Mouse (Mus musculus) limb, embryonic 10.5 days (tissue): ENCODE data around the gene Amn. TPM values are rescaled to one million over a fixed set of nuclear protein-coding genes. Genes with fewer than 3 reads are reported as not detected.
A peak's percentile ranks its signal among the peaks of the same experiment; 100 is the strongest.

Experiments used
- DNase-seq: peaks from one replicate; pipeline ENCODE4 v3.0.0-alpha.2; 2017; ENCODE audit warnings: low spot score
- H3K27ac ChIP-seq: fragments of 300-500 bp; sonication (generic); 2 replicates; pipeline ENCODE4 v1.5.1; 2016; ENCODE audit warnings: mild to moderate bottlenecking
- H3K27me3 ChIP-seq: fragments of 300-500 bp; sonication (generic); 2 replicates; pipeline ENCODE4 v1.6.1; 2016; ENCODE audit warnings: low read depth, mild to moderate bottlenecking; ENCODE audit not compliant: poor library complexity, severe bottlenecking
- H3K36me3 ChIP-seq: fragments of 300-500 bp; sonication (generic); 2 replicates; pipeline ENCODE4 v1.6.1; 2016; ENCODE audit warnings: mild to moderate bottlenecking, moderate library complexity
- H3K4me1 ChIP-seq: fragments of 300-500 bp; sonication (generic); 2 replicates; pipeline ENCODE4 v1.6.1; 2016
- H3K4me3 ChIP-seq: fragments of 300-500 bp; sonication (generic); 2 replicates; pipeline ENCODE4 v1.5.1; 2016; ENCODE audit warnings: mild to moderate bottlenecking, moderate library complexity
- H3K9me3 ChIP-seq: fragments of 300-500 bp; sonication (generic); replicated peaks from 2 replicates; pipeline ENCODE4 v1.6.1; 2016; ENCODE audit warnings: mild to moderate bottlenecking
- WGBS: fragments of 180-500 bp; shearing (Covaris S2); methylation state at CpG from one replicate; pipeline ENCODE4 v1.1.7; 2016; 5-methylcytosine and 5-hydroxymethylcytosine counted together
- polyA plus RNA-seq: library from polyadenylated mRNA; unstranded; fragments of >200 nt; fragmentation: Nextera tagmentation; extraction: Ambion mirVana; gene quantifications from 2 replicates; pipeline ENCODE4 v1.2.1, GENCODE M21; 2016

The Amn gene
- polyA plus RNA-seq, 1 experiment from 2014 or later: 0.33 TPM

DNA sequence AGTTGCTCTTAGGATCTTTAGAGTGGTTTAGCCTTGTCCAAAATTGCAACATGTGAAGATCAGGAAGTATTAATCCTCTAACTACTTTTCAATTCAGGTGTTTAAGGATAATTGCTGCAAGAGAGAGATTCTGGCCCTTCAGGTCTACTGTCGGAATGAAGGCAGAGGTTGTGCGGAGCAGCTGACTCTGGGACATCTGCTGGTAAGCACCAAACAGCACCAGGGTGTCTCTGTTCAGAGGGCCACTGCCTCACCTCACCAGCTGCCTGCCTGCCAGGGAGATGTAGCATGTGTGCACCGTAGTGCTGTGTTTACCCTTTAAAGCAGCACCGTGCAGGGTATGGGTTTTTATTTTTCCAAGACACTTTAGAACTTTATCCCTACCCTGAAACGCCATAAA, 28.5 kb upstream of the Amn start:
- Histone ChIP-seq H3K36me3 (peaks cover 89% of the 10 kb centered on the region), H3K4me3 (no peak overlapping the region), H3K27ac (no peak overlapping the region), H3K9me3 (no peaks in the 10 kb centered on the region), H3K4me1 (no peaks in the 10 kb centered on the region), H3K27me3 (no peaks in the 10 kb centered on the region)
- no peak for DNase-seq
- 95% methylated on average over 5 of the region's 5 CpGs for WGBS

- Histone ChIP-seq H3K4me1 (no peaks in the 10 kb centered on the region), H3K27me3 (no peaks in the 10 kb centered on the region), H3K36me3 (peaks cover 88% of the 10 kb centered on the region), H3K4me3 (no peak overlapping the region), H3K27ac (no peak overlapping the region), H3K9me3 (no peaks in the 10 kb centered on the region)
- no peak for DNase-seq
- 95% methylated on average over 12 of the region's 12 CpGs for WGBS
Measured at GRCm38 (mm10) chr12:111243733-111244132, 27.2 kb upstream of the Amn start.

GRCm38 (mm10) chr12:111245070-111245469, 25.8 kb upstream of the Amn start:
- DNase-seq: no peak
- Histone ChIP-seq H3K4me3 (no peak overlapping the region), H3K27me3 (no peaks in the 10 kb centered on the region), H3K9me3 (no peaks in the 10 kb centered on the region), H3K36me3 (peaks cover 79% of the 10 kb centered on the region), H3K27ac (no peak overlapping the region), H3K4me1 (no peaks in the 10 kb centered on the region)
- WGBS: 91% methylated on average over 6 of the region's 6 CpGs

DNA sequence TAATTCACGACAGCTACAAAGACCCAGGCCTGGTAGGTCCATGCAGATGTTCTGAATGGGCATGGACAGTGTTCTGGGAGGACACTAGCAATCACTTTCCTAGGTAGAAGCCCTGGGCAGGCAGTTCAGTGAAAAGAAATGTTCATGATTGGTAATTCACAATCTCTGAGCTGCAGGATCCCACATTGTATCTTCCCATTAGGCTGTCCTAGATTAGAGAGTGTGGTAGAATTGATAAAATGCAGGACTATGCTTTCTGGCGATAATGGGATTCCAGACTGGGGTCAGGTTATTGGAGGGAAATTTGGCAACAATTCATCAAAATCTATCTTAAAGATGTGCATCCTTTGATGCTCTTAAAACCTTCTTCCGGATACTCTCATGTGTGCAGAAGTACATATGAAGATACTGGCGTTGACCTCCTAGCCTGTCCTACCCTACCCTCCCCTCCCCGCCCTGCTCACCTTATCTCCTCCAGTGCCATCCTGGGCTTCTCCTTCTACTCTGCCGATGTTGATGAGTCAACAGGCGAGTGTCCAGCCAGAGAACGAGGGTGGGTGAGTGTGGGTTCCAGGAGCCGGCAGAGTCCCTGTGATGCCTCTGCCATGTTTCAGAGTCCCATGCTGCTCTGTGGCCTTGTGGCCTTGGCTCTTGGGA, 24.0 kb upstream of the Amn start:
- 91% methylated on average over 9 of the region's 9 CpGs for WGBS
- H3K36me3 ChIP-seq: peaks cover 76% of the 10 kb centered on the region
- H3K9me3 ChIP-seq: no peaks in the 10 kb centered on the region
- DNase-seq: no peak
- no peaks in the 10 kb centered on the region for H3K27me3 ChIP-seq
- H3K27ac ChIP-seq: no peak overlapping the region
- no peaks in the 10 kb centered on the region for H3K4me1 ChIP-seq
- no peak overlapping the region for H3K4me3 ChIP-seq

- no peaks in the 10 kb centered on the region for H3K4me1 ChIP-seq
- WGBS: 61% methylated on average over 3 of the region's 3 CpGs
- DNase-seq: no peak
- H3K9me3 ChIP-seq: no peaks in the 10 kb centered on the region
- H3K4me3 ChIP-seq: no peak overlapping the region
- peaks cover 67% of the 10 kb centered on the region for H3K36me3 ChIP-seq
- H3K27ac ChIP-seq: no peak overlapping the region
- no peaks in the 10 kb centered on the region for H3K27me3 ChIP-seq
Measured at GRCm38 (mm10) chr12:111249095-111249494, 21.8 kb upstream of the Amn start.

GRCm38 (mm10) chr12:111250116-111250515, 20.8 kb upstream of the Amn start:
- Histone ChIP-seq H3K27ac (no peak overlapping the region), H3K27me3 (no peaks in the 10 kb centered on the region), H3K36me3 (peaks cover 61% of the 10 kb centered on the region), H3K4me3 (no peak overlapping the region), H3K4me1 (no peaks in the 10 kb centered on the region), H3K9me3 (no peaks in the 10 kb centered on the region)
- no peak for DNase-seq
- WGBS: 87% methylated on average over 8 of the region's 8 CpGs

DNA sequence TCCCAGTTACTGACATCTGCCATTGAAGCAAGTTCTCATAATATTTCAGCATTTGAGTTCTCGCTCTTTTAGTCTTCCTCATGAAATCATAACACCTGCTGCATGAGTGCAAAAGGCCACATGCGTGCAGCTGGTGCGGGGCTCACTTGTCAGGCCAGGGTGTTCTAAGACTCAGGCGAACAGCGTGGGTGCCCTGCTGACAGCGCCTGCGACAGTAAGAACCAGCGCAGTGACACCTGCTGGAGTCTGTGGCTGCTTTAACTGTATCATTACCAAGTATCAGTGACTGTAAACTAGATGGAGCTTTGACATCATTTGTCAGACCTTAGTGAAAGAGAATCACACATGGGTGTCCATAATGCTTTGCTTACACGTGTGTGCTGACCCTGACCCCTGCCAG, 19.7 kb upstream of the Amn start:
- peaks cover 63% of the 10 kb centered on the region for H3K36me3 ChIP-seq

DNA sequence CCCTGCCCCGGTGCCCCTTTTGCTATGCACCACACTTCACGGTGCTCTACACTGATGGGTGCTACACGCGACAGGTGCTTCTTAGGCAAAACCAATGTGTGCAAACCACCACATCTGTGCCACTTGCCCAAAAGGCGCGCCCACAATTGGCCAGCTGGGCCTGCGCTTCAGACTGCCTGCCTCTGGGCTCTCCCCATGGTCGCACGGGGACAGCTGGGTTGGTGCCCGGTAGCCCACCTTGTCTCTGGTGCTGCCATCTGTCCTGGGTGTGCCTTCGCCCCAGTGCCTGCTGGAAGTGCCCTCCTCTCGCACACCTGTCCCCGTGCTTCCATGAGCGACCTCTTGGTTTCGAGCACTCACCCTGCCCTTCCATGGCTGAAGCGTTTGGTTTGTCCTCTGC, 7.2 kb upstream of the Amn start:
- H3K4me1 ChIP-seq: peaks cover 11% of the 10 kb centered on the region
- H3K27me3 ChIP-seq: peaks cover under 1% of the 10 kb centered on the region; the same call in 1 of the 2 replicates
- H3K9me3 ChIP-seq: no peaks in the 10 kb centered on the region
- WGBS: 95% methylated on average over 16 of the region's 16 CpGs
- peaks cover 59% of the 10 kb centered on the region for H3K36me3 ChIP-seq
- no peak for DNase-seq
- H3K27ac ChIP-seq: no peak overlapping the region
- no peak overlapping the region for H3K4me3 ChIP-seq

More for the DNA sequence above, 19.7 kb upstream of the Amn start:
- H3K27me3 ChIP-seq: no peaks in the 10 kb centered on the region
- no peaks in the 10 kb centered on the region for H3K9me3 ChIP-seq
- no peak for DNase-seq
- no peaks in the 10 kb centered on the region for H3K4me1 ChIP-seq
- no peak overlapping the region for H3K4me3 ChIP-seq
- H3K27ac ChIP-seq: no peak overlapping the region
- WGBS: 73% methylated on average over 9 of the region's 9 CpGs

- Histone ChIP-seq H3K9me3 (no peaks in the 10 kb centered on the region), H3K4me3 (no peak overlapping the region), H3K4me1 (peaks cover 11% of the 10 kb centered on the region), H3K27me3 (peaks cover 16% of the 10 kb centered on the region), H3K36me3 (peaks cover 46% of the 10 kb centered on the region), H3K27ac (no peak overlapping the region)
- no peak for DNase-seq
- WGBS: 79% methylated on average over 5 of the region's 5 CpGs
Measured at GRCm38 (mm10) chr12:111265212-111265611, 5.7 kb upstream of the Amn start.

GRCm38 (mm10) chr12:111266592-111266991, 4.3 kb upstream of the Amn start:
- H3K9me3 ChIP-seq: no peaks in the 10 kb centered on the region
- peaks cover 22% of the 10 kb centered on the region for H3K4me1 ChIP-seq
- no peak overlapping the region for H3K27ac ChIP-seq
- H3K36me3 ChIP-seq: peaks cover 32% of the 10 kb centered on the region
- WGBS: 87% methylated on average over 12 of the region's 12 CpGs
- H3K27me3 ChIP-seq: peaks cover 30% of the 10 kb centered on the region
- DNase-seq: no peak
- no peak overlapping the region for H3K4me3 ChIP-seq

DNA sequence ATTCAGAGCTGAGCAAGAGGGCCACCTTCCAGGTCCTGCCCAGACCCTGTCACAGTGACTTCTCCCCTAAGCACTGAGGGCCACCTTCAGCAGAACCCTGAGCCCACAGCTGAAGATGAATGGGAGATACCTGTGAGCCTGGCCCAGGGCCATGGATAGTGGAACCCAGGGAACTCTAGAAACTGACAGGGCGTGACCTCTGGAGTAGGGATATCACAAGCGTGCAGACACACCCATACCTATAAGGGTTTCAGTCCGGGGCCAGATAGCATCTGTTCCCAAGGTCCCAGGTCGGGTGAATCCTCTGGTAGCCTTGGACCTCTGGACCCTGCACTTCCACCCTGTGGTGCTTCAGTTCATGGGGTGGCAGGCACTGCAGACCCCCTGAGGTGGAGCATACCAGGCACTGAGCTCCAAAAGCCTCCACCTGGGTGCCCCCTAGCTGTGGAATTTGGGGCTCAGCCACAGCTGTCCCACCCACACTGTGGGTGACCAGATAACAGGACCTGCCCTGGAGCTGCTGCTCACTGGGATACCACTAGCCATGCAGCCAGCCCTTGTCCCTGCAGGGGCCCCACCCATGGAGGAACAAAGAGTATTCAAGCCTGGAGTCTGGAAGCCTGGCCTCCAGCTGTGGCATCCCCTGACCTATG, 3.1 kb upstream of the Amn start:
- H3K27ac ChIP-seq: no peak overlapping the region
- no peak for DNase-seq
- peaks cover 24% of the 10 kb centered on the region for H3K36me3 ChIP-seq
- 71% methylated on average over 4 of the region's 4 CpGs for WGBS
- no peak overlapping the region for H3K4me3 ChIP-seq
- no peaks in the 10 kb centered on the region for H3K9me3 ChIP-seq
- H3K4me1 ChIP-seq: peaks cover 28% of the 10 kb centered on the region
- peaks cover 42% of the 10 kb centered on the region for H3K27me3 ChIP-seq

- peaks cover 78% of the 10 kb centered on the region for H3K27me3 ChIP-seq
- H3K36me3 ChIP-seq: no peaks in the 10 kb centered on the region; the same call in 1 of the 2 replicates
- 5% methylated on average over 28 of the region's 28 CpGs for WGBS
- peak; percentile 50 for DNase-seq
- peaks cover 50% of the 10 kb centered on the region for H3K4me1 ChIP-seq
- no peak overlapping the region for H3K27ac ChIP-seq
- peak overlapping the region; percentile 35 for H3K4me3 ChIP-seq
- no peaks in the 10 kb centered on the region for H3K9me3 ChIP-seq
Measured at GRCm38 (mm10) chr12:111271406-111271805, 511 bp downstream of the Amn start.

DNA sequence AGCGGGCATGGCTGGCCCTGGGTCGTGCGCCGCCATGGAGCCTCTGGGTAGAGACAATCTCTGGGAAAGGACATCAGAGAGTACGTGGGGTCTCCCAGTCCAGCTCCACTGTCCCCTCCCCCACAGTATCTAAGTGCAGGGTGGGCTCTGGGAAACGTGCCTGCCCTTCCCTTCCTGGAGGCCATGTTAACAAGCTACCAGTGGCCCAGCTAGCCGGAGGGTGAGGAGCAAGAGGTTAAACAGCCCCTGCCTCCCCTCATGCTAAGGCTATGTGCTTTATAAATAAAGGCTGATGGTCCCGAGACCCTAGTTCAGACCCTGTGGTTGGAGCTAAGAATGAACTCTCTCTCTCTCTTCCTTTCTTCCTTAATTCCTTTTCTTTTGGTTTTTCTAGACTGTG, 1.1 kb downstream of the Amn start:
- Histone ChIP-seq H3K4me3 (peak overlapping the region; percentile 35), H3K36me3 (no peaks in the 10 kb centered on the region; the same call in 1 of the 2 replicates), H3K27me3 (peaks cover 83% of the 10 kb centered on the region), H3K27ac (no peak overlapping the region), H3K9me3 (no peaks in the 10 kb centered on the region), H3K4me1 (peaks cover 50% of the 10 kb centered on the region)
- WGBS: 18% methylated on average over 8 of the region's 8 CpGs
- no peak for DNase-seq
